Mouse (Mus musculus) right cerebral cortex, postnatal 36 days (tissue): ENCODE measurements around the gene Chrna9.
A peak's percentile ranks its signal among the peaks of the same experiment; 100 is the strongest.

Experiments
- DNase-seq, 2 experiments: peaks; one replicate each; pipeline ENCODE4 v3.0.0; 2022; ENCODE audit warnings: low spot score in 2 of 2, mixed read lengths in 1 of 2

Chrna9 gene

DNA sequence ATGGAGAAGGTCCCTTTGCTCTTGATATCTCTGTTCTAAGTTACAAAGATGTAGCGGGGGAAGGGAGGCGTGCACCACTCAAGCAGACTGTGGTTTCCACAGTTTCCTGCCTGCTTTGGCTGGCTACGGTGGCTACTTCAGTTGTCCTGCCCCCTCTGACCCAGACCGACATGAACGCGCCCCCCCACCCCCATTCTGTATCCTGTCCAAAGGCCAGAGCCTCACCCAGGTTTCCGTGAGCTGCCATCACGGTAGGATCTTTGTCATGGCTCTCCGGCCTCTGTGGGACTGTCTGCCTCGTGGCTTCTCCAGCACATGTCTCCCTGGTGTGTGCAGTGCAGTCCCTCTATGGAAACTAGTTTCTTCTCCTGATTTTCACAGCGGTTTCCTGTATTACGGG lies 15.4 kb upstream of the Chrna9 start:
- no peak for DNase-seq

- no peak for DNase-seq
Measured at GRCm38 (mm10) chr5:65919904-65920303, 14.8 kb upstream of the Chrna9 start.

- no peak for DNase-seq
Measured at GRCm38 (mm10) chr5:65920701-65921426, 13.9 kb upstream of the Chrna9 start.

GRCm38 (mm10) chr5:65921477-65922138 lies 13.1 kb upstream of the Chrna9 start:
- no peak for DNase-seq

DNA sequence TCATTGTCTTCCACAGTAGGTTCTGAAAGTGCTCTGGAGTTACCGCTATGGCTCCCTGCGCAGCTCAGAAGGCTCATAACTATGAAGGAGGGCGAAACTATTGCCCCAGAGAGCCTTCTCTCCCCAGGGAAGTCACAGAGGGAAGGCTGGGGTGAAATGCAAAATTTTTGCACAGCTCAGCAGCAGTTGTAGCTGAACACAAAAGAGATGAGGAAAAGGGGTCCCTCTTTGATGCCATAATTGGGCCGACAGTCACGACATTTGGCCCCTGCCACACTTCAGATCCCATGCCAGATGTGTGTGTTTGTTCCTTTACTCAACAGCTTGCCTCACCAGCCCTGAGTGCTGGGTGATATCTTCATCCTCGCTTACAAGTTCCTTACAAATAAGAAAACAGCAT lies 8.1 kb upstream of the Chrna9 start:
- no peak for DNase-seq

DNA sequence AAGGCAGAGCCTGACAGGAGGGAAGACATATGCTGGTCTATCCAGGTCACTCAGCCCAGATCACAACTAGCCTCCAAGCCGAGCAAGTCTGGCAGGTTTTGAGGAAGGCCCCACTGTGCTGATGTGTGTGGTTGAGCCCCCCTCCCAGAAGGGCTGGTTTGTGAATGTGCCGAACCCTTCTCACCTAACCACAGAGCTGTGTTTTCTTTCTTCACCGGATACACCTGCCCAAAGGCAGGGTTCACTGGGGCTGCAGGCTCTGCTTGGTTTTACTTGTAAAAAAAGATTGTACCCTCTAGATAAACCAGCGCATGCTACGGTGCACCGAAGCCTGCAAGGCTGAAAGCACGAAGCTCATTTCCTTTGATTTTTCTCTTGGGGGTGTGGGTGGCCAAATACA lies 5.6 kb upstream of the Chrna9 start:
- DNase-seq: no peak

GRCm38 (mm10) chr5:65930171-65930570 lies 4.5 kb upstream of the Chrna9 start:
- no peak for DNase-seq

- DNase-seq: no peak
Measured at GRCm38 (mm10) chr5:65933258-65933657, 1.5 kb upstream of the Chrna9 start.

DNA sequence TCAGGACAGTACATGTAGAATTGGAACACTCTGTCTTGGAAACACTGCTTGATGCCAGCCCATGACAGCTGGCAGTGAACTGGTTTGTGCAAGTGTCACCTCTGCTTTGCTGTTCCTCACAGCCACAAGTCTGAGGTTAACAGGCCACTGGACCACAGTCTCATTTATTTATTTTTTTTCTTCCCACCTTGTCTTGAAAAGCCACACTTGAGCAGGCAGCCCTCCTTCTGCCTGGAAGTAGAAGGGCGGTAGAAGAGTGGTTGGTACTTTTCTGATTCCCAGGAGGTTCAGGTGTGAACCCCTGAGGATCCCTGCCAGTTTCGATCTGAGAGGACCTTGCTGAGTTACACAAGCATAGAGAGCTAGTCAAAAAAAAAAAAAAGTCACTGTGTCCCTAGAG lies 957 bp upstream of the Chrna9 start:
- no peak for DNase-seq

- DNase-seq: no peak
Measured at GRCm38 (mm10) chr5:65937011-65937726, 2.4 kb downstream of the Chrna9 start.

DNA sequence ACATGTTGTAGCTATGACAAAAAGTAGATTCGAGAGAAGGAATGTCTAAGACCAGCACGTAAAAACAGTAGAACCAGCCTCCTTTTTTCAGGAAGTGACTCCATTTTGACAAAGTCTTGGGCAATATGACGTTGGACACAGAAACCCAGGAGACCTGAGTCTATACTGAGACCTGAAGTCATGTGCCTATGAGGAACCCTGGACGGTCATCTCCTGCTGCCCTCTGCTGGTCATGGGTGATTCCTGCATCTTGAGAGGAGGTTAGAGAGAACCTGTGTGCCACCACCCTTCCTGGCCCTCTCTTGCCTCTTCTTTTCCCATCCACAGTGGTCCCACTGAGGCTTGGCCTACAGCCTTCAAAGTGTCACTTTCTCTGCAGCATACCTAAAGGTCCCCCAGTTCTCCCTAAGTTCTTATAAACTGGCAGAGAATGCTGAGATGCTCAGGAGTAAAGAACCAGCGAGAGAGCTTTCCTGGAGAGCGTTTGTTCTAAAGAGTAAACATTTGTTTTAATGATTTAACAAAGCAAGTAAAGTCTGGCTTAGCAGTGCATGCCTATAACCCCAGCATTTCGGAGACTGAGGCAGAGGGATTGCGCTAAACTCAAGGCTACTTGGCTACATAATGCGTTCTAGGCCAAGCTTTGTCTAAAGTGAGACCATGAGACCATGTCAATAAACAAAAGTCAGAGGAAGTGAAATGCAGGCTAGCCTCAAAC lies 3.4 kb downstream of the Chrna9 start:
- DNase-seq: peak; percentile 56 to 59

GRCm38 (mm10) chr5:65941145-65941544 lies 6.4 kb downstream of the Chrna9 start:
- no peak for DNase-seq

DNA sequence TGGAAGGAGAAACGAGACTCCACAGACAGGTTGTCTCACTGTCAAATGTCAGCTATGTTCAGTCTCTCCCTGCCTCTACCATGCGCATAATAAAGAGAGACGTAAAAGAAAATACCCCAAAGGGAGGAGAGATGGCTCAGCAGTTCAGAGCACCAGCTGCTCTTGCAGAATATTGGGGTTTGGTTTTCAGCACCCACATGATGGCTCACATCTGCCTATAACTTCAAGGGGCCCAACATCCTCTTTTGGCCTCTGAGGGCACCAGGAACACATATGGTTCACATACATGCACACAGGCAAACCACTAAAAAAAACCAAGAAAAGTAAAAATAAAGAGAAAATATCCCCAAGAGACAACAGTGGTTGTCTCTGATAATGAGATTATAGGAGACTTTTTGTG lies 15.1 kb downstream of the Chrna9 start:
- DNase-seq: no peak

DNA sequence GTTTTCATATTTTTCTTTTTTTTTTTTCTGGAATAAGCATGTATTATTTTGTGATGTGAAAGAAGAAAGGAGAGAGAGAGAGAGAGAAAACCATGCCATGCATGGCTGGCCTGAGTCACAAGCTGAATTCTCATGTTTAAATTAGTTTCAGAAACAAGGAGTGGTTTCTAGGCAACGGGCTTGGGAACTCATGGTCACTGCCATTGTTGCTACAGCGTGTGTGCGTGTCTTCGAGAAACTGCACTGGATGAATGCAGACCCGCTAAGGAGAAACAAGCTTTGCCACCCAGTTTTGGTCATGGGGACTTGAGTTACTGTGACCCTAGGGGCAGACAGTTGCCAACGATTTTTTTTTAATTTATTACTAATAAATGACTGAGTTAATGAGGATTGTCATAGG lies 15.5 kb downstream of the Chrna9 start:
- DNase-seq: peak; percentile 24 to 50

GRCm38 (mm10) chr5:65950679-65951512 lies 16.2 kb downstream of the Chrna9 start:
- no peak for DNase-seq

- DNase-seq: no peak
Measured at GRCm38 (mm10) chr5:65951513-65951909, 16.8 kb downstream of the Chrna9 start.

GRCm38 (mm10) chr5:65954130-65955080 lies 19.7 kb downstream of the Chrna9 start:
- DNase-seq: no peak

GRCm38 (mm10) chr5:65955343-65956143 lies 20.8 kb downstream of the Chrna9 start:
- peak; percentile 49 to 51 for DNase-seq
